Mouse (Mus musculus): Measurements from ENCODE around the gene Apobec2.

DNA sequence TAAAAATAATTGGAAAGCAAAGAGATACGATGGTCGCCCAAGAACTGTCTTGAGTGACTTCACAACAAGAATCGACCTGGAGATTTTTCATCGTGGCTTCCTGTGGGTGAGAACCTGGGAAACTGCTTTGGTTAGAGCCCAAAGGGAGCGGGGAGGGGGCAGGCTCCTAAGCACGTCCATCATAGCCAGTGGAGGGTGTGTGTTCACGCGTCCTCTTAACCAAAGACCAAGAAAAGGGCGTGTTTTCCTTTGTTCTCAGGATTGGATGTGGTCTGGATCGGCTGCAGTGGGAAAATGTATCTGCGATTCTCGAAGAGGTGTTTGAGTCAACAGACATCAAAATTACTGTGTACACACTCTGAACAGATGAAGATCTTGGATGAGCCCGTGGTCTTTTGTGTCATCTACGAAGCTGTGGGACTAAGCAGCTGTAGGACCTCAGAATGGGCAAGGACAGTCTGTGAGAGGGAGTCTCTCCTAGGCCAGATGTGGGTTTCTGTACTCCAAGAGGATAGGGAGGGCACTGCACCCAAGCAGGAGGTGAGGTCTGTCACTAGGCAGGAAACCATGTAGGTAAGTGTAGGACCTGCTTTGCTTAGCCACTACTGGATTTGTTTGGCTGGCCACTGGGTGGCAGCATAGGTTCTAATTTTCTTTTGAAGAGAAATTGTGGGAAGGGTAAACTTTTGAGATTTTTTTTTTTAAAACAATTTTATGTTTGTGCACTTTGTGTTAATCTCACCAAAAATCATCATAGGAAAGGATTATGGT lies 16.1 kb downstream of the Apobec2 start:
- TF ChIP-seq GATA1 (IDR thresholded peaks at IDR 0.05; ENCODE audit: low read length) (no peak), TAL1 (IDR thresholded peaks at IDR 0.05; ENCODE audit: low read length) (no peak)

Measured in erythroblast, embryonic 14.5 days (primary cell).